Mouse (Mus musculus): ENCODE measurements at regions not wholly inside any gene's neighbourhood (a gene's known extent, or its start where the extent isn't known, plus 50 kb on each side); places are given as distances from the start of the nearest gene placed in this dataset.
"Not testable (repeated sequence)": the region's sequence is repeated elsewhere in the genome, so short reads cannot be mapped to it uniquely, and the experiment has no call there.

DNA sequence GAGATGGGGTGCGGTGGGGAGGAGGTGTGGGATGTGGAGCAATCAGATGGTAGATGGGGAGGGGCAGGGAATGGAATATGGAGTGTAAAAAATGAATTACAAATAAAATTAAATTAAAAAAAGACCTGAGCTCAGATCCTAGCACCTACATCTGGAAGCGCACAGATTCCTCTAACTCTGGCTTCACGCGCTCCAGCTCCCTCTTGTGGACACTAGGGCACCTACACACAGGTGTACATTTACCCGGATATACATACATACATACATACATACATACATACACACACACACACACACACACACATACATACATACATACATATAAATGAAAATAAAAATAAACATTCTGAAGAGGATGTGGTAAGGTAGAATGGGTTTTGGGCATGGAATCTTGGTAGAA, 528.7 kb upstream of the Slc8a1 start:
- not testable (repeated sequence) for TF ChIP-seq CTCF, EP300 (IDR thresholded peaks at IDR 0.05; ENCODE audit: low read depth)

All from liver, postnatal 0 days (tissue).